In the genomic region with DNA sequence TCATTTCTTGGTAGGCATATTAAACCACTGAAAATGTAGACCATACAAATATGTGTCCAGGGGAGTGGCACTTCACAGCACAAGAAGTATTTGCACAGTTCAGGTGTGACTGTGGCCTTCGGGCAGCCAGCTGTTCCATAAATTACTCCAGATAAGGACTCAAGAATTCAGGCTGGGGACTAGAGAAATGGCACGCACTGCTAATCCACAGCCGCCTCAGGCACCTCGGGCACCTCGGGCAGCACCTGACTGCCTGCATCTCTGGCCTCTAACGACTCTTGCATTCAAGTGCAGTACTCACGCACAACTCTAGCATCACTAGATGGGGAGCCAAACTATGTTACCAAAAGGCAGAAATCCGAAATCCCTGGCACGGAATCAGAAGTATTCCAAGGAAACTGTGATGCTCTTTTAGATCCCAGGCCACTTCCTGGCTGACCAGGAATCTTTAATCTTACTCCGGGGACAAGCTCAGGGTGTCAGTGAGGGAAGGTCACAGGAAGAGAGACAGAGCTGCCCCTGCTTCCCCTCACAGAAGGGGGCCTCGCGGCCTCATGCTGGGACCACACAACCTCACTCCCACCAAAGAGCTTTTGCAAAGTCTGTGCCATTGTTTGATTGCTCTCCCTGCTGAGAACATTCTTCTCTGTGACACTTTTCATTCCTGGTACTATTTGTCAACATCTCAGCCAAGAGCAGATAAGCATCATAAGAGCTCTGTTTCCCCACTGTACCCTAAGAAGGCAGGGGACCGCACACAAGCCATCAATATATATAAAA, we compare ENCODE assay signal across 1 mouse cellular context.
TF ChIP-seq lines count a peak whose summit lies in the region.

No protein-coding gene starts in this region.

TF ChIP-seq in MEL, 35 proteins besides CTCF, POLR2A, EP300 and RAD21:
- TF ChIP-seq ETS1 (IDR thresholded peaks at IDR 0.05; ENCODE audit: low read depth, low read length) (peak; percentile 27; the same call in 1 of the 2 replicates), TBP (IDR thresholded peaks at IDR 0.05; ENCODE audit: low read depth, low read length) (no peak)
